Mouse (Mus musculus) neural tube, embryonic 12.5 days (tissue): ENCODE results near the gene Trmt44. TPM values are rescaled to one million over a fixed set of nuclear protein-coding genes. Genes with fewer than 3 reads are reported as not detected.

Source experiments
- ATAC-seq: fragments of 200-750 bp; cut with Nextera tagmentation; 2 replicates; pipeline ENCODE4 v1.8.0; 2017; ENCODE audit warnings: low read depth, mild to moderate bottlenecking, moderate TSS enrichment, moderate library complexity; ENCODE audit not compliant: low FRiP score
- H3K27ac ChIP-seq: fragments of 300-500 bp; sonication (generic); 2 replicates; pipeline ENCODE4 v1.5.1; 2016
- H3K27me3 ChIP-seq: fragments of 300-500 bp; sonication (generic); replicated peaks from 2 replicates; pipeline ENCODE4 v1.6.1; 2016; ENCODE audit warnings: mild to moderate bottlenecking
- H3K36me3 ChIP-seq: fragments of 300-500 bp; sonication (generic); 2 replicates; pipeline ENCODE4 v1.6.1; 2016; ENCODE audit warnings: mild to moderate bottlenecking
- H3K4me1 ChIP-seq: fragments of 300-500 bp; sonication (generic); 2 replicates; pipeline ENCODE4 v1.6.1; 2016
- H3K4me2 ChIP-seq: fragments of 300-500 bp; sonication (generic); replicated peaks from 2 replicates; pipeline ENCODE4 v1.6.1; 2016; ENCODE audit warnings: mild to moderate bottlenecking
- H3K4me3 ChIP-seq: fragments of 300-500 bp; sonication (generic); 2 replicates; pipeline ENCODE4 v1.5.1; 2016
- H3K9ac ChIP-seq: fragments of 300-500 bp; sonication (generic); 2 replicates; pipeline ENCODE4 v1.6.1; 2016; ENCODE audit warnings: mild to moderate bottlenecking
- H3K9me3 ChIP-seq: fragments of 300-500 bp; sonication (generic); 2 replicates; pipeline ENCODE4 v1.6.1; 2016; ENCODE audit warnings: mild to moderate bottlenecking
- WGBS: fragments of 180-500 bp; shearing (Covaris S2); methylation state at CpG from one replicate; pipeline ENCODE4 v1.1.7; 2016; 5-methylcytosine and 5-hydroxymethylcytosine counted together
- polyA plus RNA-seq: library from polyadenylated mRNA; unstranded; fragments of >200 nt; fragmentation: Nextera tagmentation; extraction: Ambion mirVana; gene quantifications from 2 replicates; pipeline ENCODE4 v1.2.1, GENCODE M21; 2016

Gene Trmt44
- polyA plus RNA-seq, 1 experiment from 2014 or later: 9.7 TPM

GRCm38 (mm10) chr5:35531586-35531985 is 43.3 kb downstream of the Trmt44 start:
- no peak for ATAC-seq
- Histone ChIP-seq H3K27me3 (0 out of 2 replicates have a peak, but pooled peaks cover under 1% of the 10 kb centered on the region), H3K9ac (no peak overlapping the region), H3K36me3 (no peaks in the 10 kb centered on the region), H3K9me3 (no peaks in the 10 kb centered on the region), H3K4me3 (no peak overlapping the region), H3K4me2 (no peak overlapping the region), H3K4me1 (no peaks in the 10 kb centered on the region), H3K27ac (no peak overlapping the region)
- WGBS: 13% methylated on average over 10 of the region's 10 CpGs

GRCm38 (mm10) chr5:35530442-35530841 is 44.4 kb downstream of the Trmt44 start:
- no peak overlapping the region for H3K27ac ChIP-seq
- no peaks in the 10 kb centered on the region for H3K9me3 ChIP-seq
- WGBS: 15% methylated on average over 4 of the region's 4 CpGs
- H3K4me1 ChIP-seq: peaks cover 9% of the 10 kb centered on the region
- ATAC-seq: no peak
- no peak overlapping the region for H3K9ac ChIP-seq
- no peak overlapping the region for H3K4me3 ChIP-seq
- peaks cover 11% of the 10 kb centered on the region; the same call in 1 of the 2 replicates for H3K27me3 ChIP-seq
- H3K36me3 ChIP-seq: no peaks in the 10 kb centered on the region
- no peak overlapping the region for H3K4me2 ChIP-seq

GRCm38 (mm10) chr5:35525469-35526123 is 49.3 kb downstream of the Trmt44 start, which contains the start of gene Cpz:
TSS of gene Cpz (minus strand) at chr5:35525698.
- 3% methylated on average over 29 of the region's 29 CpGs for WGBS
- Histone ChIP-seq H3K9ac (peak within 1 kb of the TSS; percentile 54; the same call in 1 of the 2 replicates), H3K4me3 (peak within 1 kb of the TSS; percentile 30), H3K36me3 (no peaks in the 10 kb centered on the region), H3K27ac (no peak within 1 kb of the TSS), H3K4me1 (peaks cover 18% of the 10 kb centered on the region), H3K27me3 (peaks cover 27% of the 10 kb centered on the region), H3K9me3 (no peaks in the 10 kb centered on the region), H3K4me2 (peak within 1 kb of the TSS; percentile 66)
- peak; percentile 81 for ATAC-seq

- Histone ChIP-seq H3K9ac (no peak overlapping the region), H3K4me3 (no peak overlapping the region), H3K27ac (no peak overlapping the region), H3K27me3 (peaks cover 27% of the 10 kb centered on the region), H3K36me3 (no peaks in the 10 kb centered on the region), H3K9me3 (no peaks in the 10 kb centered on the region), H3K4me2 (0 out of 2 replicates have a peak overlapping the region, but pooled peaks have one; percentile 66), H3K4me1 (peaks cover 18% of the 10 kb centered on the region)
- 78% methylated on average over 2 of the region's 2 CpGs for WGBS
- no peak for ATAC-seq
Observed at GRCm38 (mm10) chr5:35524381-35524780, 50.5 kb downstream of the Trmt44 start.

GRCm38 (mm10) chr5:35523735-35524134 is 51.1 kb downstream of the Trmt44 start:
- ATAC-seq: no peak
- no peak overlapping the region for H3K4me3 ChIP-seq
- H3K36me3 ChIP-seq: no peaks in the 10 kb centered on the region
- peaks cover 18% of the 10 kb centered on the region for H3K4me1 ChIP-seq
- H3K27me3 ChIP-seq: peaks cover 27% of the 10 kb centered on the region
- H3K27ac ChIP-seq: no peak overlapping the region
- H3K4me2 ChIP-seq: no peak overlapping the region
- H3K9ac ChIP-seq: no peak overlapping the region
- WGBS: 1% methylated on average over 5 of the region's 5 CpGs
- no peaks in the 10 kb centered on the region for H3K9me3 ChIP-seq

GRCm38 (mm10) chr5:35516781-35517180 is 58.1 kb downstream of the Trmt44 start:
- H3K36me3 ChIP-seq: no peaks in the 10 kb centered on the region
- no peak overlapping the region for H3K4me2 ChIP-seq
- H3K9me3 ChIP-seq: no peaks in the 10 kb centered on the region
- no peak overlapping the region for H3K9ac ChIP-seq
- no peak overlapping the region for H3K27ac ChIP-seq
- no peaks in the 10 kb centered on the region for H3K4me1 ChIP-seq
- 92% methylated on average over 11 of the region's 11 CpGs for WGBS
- no peak overlapping the region for H3K4me3 ChIP-seq
- H3K27me3 ChIP-seq: no peaks in the 10 kb centered on the region
- no peak for ATAC-seq

GRCm38 (mm10) chr5:35510589-35510988 is 64.3 kb downstream of the Trmt44 start:
- no peak for ATAC-seq

More at GRCm38 (mm10) chr5:35510589-35510988, 64.3 kb downstream of the Trmt44 start:
- no peak overlapping the region for H3K27ac ChIP-seq
- H3K4me2 ChIP-seq: no peak overlapping the region
- no peak overlapping the region for H3K9ac ChIP-seq
- no peaks in the 10 kb centered on the region for H3K4me1 ChIP-seq
- no peaks in the 10 kb centered on the region for H3K9me3 ChIP-seq
- H3K36me3 ChIP-seq: no peaks in the 10 kb centered on the region
- peaks cover 3% of the 10 kb centered on the region for H3K27me3 ChIP-seq
- WGBS: 22% methylated on average over 5 of the region's 5 CpGs
- no peak overlapping the region for H3K4me3 ChIP-seq

Other genes with a start within 250 kb of the Trmt44 start
- gene Hmx1, start 186.0 kb downstream of the Trmt44 start, polyA plus RNA-seq: 10.0 and 18.2 TPM in 2 replicates
- gene Cpz, start 49.4 kb downstream of the Trmt44 start, polyA plus RNA-seq: 3.2 and 4.1 TPM in 2 replicates
- gene Acox3, start 8.0 kb upstream of the Trmt44 start, polyA plus RNA-seq: 18.4 and 20.0 TPM in 2 replicates
- gene Htra3, start 104.7 kb upstream of the Trmt44 start, polyA plus RNA-seq: 8.7 and 9.5 TPM in 2 replicates
- gene Sh3tc1, start 164.9 kb upstream of the Trmt44 start, polyA plus RNA-seq: 3.4 and 3.6 TPM in 2 replicates
- 3.0 and 4.4 TPM in 2 replicates for gene Ablim2, start 182.8 kb upstream of the Trmt44 start, polyA plus RNA-seq